Mouse (Mus musculus): ENCODE results near the gene Ccdc42.
A peak's percentile ranks its signal among the peaks of the same experiment; 100 is the strongest.

DNA sequence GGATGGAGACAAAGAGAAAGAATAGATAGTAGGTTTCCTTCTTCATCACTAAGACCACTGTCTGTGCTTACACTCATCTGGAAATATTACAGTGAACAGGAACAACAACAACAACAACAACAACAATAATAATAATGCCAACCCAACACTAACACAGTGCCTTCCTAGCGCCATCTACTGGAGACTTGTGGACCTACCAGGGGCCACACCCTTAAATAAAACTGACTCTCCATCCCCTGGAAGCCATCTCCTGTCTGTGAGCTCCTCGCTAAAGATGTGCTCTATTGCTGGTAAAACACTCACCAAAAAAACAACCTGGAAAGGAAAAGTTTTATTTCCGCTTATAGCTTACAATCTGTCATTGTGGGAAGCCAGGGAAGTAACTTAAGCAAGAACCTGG is 37.2 kb upstream of the Ccdc42 start:
- TF ChIP-seq CTCF (conservative IDR thresholded peaks at IDR 0.05; ENCODE audit: low read length) (peak; percentile 80), POU5F1 (IDR thresholded peaks at IDR 0.05; ENCODE audit: borderline replicate concordance, low read length) (no peak)

All from E14TG2a.4 (cell line).